Mouse (Mus musculus): ENCODE data around the gene Il27ra. TPM values are rescaled to one million over a fixed set of nuclear protein-coding genes. Genes with fewer than 3 reads are reported as not detected.
A peak's percentile ranks its signal among the peaks of the same experiment; 100 is the strongest.
"Not testable (repeated sequence)": the region's sequence is repeated elsewhere in the genome, so short reads cannot be mapped to it uniquely, and the experiment has no call there.

Il27ra gene
- polyA plus RNA-seq, 1 experiment from 2014 or later = 0.14 TPM

DNA sequence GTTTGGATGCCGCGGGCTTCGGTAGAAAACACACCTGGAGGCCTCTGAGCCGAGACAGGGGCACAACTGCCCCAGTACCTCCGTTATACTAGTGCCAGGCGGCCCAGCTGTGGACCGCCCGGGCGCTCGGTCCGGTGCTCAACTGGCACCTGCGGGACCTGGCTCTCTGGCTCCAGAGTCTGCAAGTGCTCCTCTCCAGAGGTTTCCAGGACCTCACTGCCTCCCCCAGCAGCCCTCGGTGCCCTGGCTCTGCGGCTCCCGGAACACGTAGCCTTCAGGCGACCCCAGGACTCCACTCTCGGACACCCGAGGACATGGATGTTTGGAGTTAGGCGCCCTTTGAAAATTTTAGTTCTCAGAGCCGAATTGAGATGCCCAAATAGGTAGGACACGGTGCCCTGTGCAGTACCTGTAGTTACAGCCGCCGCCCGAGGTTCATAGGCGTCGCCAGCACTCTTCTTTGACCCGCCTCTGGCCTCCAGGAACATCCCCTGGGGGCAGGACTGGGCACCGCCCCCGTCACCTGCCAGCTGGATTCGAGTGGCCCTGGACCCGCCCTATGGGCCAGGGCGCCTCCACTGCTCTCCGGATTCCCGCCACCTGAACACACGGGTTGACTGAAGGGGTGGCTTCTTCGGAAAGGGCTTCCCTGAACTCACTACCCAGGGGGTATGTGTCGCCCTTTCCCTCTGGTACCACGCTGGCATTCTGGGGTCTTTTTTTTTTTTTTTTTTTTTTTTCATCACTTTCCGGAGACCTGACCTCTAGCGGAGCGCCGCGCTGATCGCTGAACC lies 30.5 kb downstream of the Il27ra start, which contains the start of gene 2210011C24Rik:
Gene 2210011C24Rik (minus strand): TSS at position 467 of the 794 bp plus-strand sequence.
- under 1% methylated on average over 45 of the region's 45 CpGs for WGBS
- H3K27me3 ChIP-seq = peaks cover 50% of the 10 kb centered on the region
- no peaks in the 10 kb centered on the region for H3K36me3 ChIP-seq
- no peak within 1 kb of the TSS for H3K27ac ChIP-seq
- H3K9me3 ChIP-seq (replicated peaks) = no peaks in the 10 kb centered on the region
- H3K9ac ChIP-seq = peak within 1 kb of the TSS; percentile 60
- ATAC-seq (ENCODE audit: low FRiP score) = peak; percentile 38; the same call in 1 of the 2 replicates
- H3K4me2 ChIP-seq (replicated peaks) = peak within 1 kb of the TSS; percentile 95
- H3K4me1 ChIP-seq = peaks cover 23% of the 10 kb centered on the region
- peak within 1 kb of the TSS; percentile 48 for H3K4me3 ChIP-seq

DNA sequence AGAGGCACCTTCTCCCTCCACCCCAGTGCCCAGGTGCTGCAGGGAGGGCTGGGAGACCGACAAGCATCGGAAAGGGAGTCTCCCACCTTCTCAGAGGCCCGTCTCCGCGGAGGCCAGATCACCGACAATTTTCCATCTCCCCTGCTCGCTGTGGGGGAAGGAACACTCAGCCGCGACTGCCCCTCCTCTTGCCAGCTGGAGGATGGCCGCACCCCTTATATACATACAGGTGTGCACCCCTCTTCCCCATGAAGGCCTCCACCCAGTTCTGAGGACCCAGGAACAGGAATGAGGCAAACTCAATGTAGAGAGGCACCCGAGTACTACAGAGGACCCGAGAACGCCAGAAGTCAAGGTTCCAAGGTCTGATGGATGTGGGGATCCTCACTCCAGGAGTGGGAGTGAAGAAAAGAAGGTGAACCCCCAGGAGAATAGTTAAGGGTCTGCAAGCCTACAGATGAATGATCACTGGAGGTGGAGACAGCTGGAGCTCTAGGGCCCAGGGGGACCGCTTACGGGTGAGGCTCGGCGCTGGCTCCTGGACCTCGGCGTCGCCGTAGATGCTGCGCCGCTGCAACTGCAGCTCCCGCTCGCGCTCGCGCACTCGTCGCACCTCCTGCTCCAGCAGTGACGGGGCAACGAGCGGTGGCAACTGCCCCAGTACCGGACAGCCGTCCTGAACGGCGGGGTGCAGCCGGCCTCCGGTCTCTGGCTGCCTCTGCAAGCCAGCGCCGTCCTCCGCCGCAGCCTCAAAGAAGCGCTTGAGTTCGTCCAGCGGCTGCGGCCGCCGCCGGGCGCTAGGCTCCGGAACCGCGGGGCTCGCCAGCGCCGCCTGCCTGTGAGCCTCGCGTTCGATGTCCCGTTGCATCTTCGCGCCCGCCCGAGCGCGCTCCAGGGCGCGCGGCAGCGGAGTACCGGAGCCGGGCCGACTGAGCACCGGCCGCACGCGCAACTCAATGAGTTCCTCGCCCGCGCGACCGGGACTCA lies 31.5 kb downstream of the Il27ra start:
- H3K9me3 ChIP-seq (replicated peaks) = no peaks in the 10 kb centered on the region
- peak overlapping the region; percentile 60 for H3K9ac ChIP-seq
- H3K4me2 ChIP-seq (replicated peaks) = peak overlapping the region; percentile 95
- no peaks in the 10 kb centered on the region for H3K36me3 ChIP-seq
- H3K4me1 ChIP-seq = peaks cover 23% of the 10 kb centered on the region
- peak; percentile 56 for ATAC-seq (ENCODE audit: low FRiP score)
- H3K27me3 ChIP-seq = peaks cover 50% of the 10 kb centered on the region
- WGBS = 2% methylated on average over 66 of the region's 83 CpGs
- H3K4me3 ChIP-seq = peak overlapping the region; percentile 48
- no peak overlapping the region for H3K27ac ChIP-seq

DNA sequence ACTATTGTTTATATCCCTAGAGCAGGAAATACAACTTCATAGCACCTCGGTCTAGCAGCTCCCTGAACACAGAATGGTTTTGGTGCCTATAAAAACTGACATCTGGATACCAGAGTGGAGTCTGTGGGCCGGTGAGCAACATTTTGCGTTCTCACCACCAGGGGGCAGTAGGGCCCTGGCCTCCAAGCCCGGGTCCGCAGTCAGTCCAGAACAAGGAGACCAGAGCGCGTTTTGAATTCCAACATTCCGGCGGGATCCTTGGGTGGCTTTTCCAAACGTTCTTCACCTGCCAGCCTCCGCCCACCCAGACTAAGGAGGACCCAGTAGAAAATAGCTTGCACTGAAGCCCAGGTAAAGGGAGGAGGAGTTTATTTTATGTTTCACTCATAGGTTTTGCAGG lies 32.5 kb downstream of the Il27ra start:
- ATAC-seq (ENCODE audit: low FRiP score) = no peak
- peaks cover 49% of the 10 kb centered on the region for H3K27me3 ChIP-seq
- WGBS = 1% methylated on average over 11 of the region's 11 CpGs
- no peaks in the 10 kb centered on the region for H3K36me3 ChIP-seq
- peaks cover 27% of the 10 kb centered on the region for H3K4me1 ChIP-seq
- H3K9me3 ChIP-seq (replicated peaks) = no peaks in the 10 kb centered on the region
- no peak overlapping the region for H3K4me2 ChIP-seq (replicated peaks)
- no peak overlapping the region for H3K9ac ChIP-seq
- no peak overlapping the region for H3K4me3 ChIP-seq
- no peak overlapping the region for H3K27ac ChIP-seq

DNA sequence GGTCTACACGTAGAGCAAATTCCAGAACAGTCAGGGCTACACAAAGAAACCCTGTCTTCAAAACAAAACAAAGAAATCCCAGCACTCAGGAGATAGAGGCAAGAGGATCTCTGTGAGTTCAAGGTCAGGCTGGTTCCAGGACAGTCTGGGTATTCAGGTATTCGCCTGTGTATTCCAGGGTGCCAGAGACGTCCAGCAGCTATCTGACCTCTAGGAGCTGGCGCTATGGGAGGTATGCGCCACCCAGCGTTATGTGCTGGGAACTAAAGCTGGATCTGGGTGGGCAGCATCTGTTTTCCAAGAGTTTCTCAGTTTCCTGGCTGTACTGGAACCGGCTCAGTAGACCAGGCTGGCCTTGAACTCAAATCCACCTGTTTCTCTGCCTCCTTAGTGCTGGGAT lies 34.0 kb downstream of the Il27ra start:
- Histone ChIP-seq H3K27ac (no peak overlapping the region), H3K4me1 (peaks cover 33% of the 10 kb centered on the region), H3K4me3 (no peak overlapping the region), H3K4me2 (replicated peaks) (no peak overlapping the region), H3K36me3 (no peaks in the 10 kb centered on the region), H3K9me3 (replicated peaks) (no peaks in the 10 kb centered on the region), H3K27me3 (peaks cover 41% of the 10 kb centered on the region), H3K9ac (no peak overlapping the region)
- no peak for ATAC-seq (ENCODE audit: low FRiP score)
- 23% methylated on average over 7 of the region's 7 CpGs for WGBS

DNA sequence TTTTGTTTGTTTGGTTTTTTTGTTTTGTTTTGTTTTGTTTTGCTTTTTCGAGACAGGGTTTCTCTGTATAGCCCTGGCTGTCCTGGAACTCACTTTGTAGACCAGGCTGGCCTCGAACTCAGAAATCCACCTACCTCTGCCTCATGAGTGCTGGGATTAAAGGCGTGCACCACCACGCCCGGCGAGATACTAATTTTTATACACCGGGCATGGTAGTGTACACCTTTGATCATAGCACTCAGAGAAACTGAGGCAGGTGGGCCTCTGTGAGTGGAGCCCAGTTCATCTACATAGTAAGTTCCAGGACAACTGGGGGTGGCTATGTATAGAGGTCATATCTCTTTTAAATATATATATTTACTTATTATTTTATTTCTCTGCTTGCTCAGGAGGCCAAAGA lies 36.9 kb downstream of the Il27ra start:
- not testable (repeated sequence) for H3K9ac ChIP-seq; H3K4me3 ChIP-seq; H3K9me3 ChIP-seq (replicated peaks); H3K27ac ChIP-seq; ATAC-seq (ENCODE audit: low FRiP score); H3K4me2 ChIP-seq (replicated peaks)
- Histone ChIP-seq H3K4me1 (peaks cover 28% of the 10 kb centered on the region), H3K27me3 (peaks cover 33% of the 10 kb centered on the region), H3K36me3 (0 out of 2 replicates have a peak, but pooled peaks cover 11% of the 10 kb centered on the region)
- 91% methylated on average over 7 of the region's 7 CpGs for WGBS

DNA sequence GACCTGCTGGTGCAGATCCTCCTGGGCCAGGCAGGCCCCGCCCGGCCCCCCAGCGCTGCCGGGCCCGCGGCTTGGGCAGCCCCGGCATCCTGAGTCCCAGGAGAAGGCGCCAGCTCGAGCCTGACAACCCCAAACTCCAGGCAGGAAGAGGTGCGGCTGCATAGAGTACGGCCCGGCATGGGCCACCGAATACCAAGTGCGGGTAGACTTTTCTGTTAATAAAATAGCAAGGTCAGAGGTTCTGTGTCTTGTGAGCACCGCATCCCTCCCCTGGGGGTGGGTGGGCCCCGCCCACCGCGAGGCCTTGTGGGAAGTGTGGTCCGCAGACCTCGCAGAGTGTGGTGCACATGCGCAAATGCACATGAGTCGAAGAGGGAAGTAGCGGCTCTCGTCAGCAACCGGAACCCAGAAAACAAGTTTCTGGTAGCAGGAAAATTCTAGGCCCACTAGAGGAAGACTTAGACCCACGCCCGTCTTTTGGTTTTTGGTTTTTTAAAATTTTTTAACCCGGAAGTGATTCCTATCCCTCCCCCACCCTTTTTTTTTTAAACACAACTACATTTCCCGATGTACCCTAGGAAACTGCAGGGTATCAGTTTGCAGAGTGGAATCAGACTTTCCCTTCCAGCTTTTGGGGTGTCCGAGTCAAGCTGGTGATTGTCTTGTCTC lies 37.7 kb downstream of the Il27ra start:
- Histone ChIP-seq H3K27ac (peak overlapping the region; percentile 71), H3K4me3 (peak overlapping the region; percentile 53)

DNA sequence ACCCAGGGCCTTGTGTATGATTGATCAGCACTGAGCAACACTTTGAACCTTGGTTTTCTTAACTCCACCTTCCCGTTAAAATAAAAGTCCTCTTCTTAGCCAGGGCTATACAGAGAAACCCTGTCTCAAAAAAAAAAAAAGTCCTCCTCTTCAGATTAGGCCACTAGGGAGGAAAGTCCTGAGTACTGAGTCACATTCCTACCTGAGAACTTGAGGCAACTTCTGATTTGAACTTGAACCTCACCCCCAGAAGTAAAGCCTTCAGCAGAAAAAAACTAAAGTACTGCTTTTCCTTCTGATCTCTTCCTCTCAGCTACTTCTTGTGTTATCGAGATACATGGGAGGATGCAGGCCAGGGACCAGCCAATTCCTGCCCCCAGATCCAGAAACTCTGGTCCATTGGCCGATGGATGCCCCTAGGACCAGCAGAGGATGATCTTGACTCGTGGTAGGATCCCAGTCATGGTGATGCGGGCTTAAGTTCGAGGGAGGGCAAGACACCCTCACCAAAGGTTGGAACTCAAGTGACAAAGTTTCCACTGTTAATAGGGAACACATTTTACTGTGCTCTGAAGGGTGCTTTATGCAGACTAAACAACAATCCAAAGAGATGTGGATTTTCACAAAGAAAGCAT lies 38.7 kb downstream of the Il27ra start:
- Histone ChIP-seq H3K4me3 (peak overlapping the region; percentile 53; the same call in 1 of the 2 replicates), H3K36me3 (0 out of 2 replicates have a peak, but pooled peaks cover 24% of the 10 kb centered on the region), H3K4me1 (peaks cover 36% of the 10 kb centered on the region), H3K27ac (no peak overlapping the region), H3K4me2 (replicated peaks) (peak overlapping the region; percentile 79), H3K27me3 (peaks cover 35% of the 10 kb centered on the region), H3K9me3 (replicated peaks) (no peaks in the 10 kb centered on the region), H3K9ac (no peak overlapping the region)
- ATAC-seq (ENCODE audit: low FRiP score) = no peak
- 79% methylated on average over 6 of the region's 6 CpGs for WGBS

More for the DNA sequence above, 37.7 kb downstream of the Il27ra start:
- peaks cover 27% of the 10 kb centered on the region for H3K4me1 ChIP-seq
- peak overlapping the region; percentile 79 for H3K4me2 ChIP-seq (replicated peaks)
- 0 out of 2 replicates have a peak, but pooled peaks cover 20% of the 10 kb centered on the region for H3K36me3 ChIP-seq
- WGBS = 1% methylated on average over 30 of the region's 30 CpGs
- peak overlapping the region; percentile 72 for H3K9ac ChIP-seq
- peaks cover 34% of the 10 kb centered on the region for H3K27me3 ChIP-seq
- H3K9me3 ChIP-seq (replicated peaks) = no peaks in the 10 kb centered on the region
- peak; percentile 83 for ATAC-seq (ENCODE audit: low FRiP score)

DNA sequence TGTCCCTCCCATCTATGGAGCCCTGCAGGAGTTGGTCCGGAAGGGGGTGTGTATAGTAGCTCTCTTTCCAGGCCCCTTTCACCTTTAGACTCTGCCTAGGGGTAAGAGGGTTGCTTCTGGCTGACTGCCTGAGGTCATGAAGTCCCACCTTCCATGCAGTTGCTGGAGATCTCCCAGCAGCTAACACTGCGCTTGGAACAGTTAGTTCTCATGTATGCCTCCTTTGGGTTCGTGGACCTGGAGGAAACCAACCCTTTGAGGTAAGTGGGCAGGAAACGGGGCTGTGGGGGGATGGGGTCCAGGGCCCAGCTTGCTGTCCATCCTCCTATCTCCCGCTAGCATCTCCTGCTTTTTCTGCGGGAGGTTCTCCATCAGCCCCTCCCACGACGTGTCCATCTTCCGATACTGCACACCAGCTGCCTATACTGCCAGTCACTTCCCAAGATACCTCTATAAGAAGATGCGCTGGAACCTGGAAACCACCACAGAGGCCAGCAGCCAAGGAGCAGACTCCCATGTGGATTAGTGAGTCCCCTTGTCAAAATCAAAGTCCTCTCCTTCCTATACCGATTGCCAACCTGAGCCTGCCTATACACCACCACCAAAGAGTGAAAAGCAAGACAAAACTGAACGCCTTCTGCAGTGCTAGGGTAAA lies 39.3 kb downstream of the Il27ra start:
- WGBS = 54% methylated on average over 12 of the region's 12 CpGs
- Histone ChIP-seq H3K9me3 (replicated peaks) (no peaks in the 10 kb centered on the region), H3K4me2 (replicated peaks) (no peak overlapping the region), H3K27ac (no peak overlapping the region), H3K36me3 (0 out of 2 replicates have a peak, but pooled peaks cover 24% of the 10 kb centered on the region), H3K27me3 (peaks cover 33% of the 10 kb centered on the region), H3K4me3 (no peak overlapping the region), H3K4me1 (peaks cover 40% of the 10 kb centered on the region), H3K9ac (no peak overlapping the region)
- ATAC-seq (ENCODE audit: low FRiP score) = no peak

DNA sequence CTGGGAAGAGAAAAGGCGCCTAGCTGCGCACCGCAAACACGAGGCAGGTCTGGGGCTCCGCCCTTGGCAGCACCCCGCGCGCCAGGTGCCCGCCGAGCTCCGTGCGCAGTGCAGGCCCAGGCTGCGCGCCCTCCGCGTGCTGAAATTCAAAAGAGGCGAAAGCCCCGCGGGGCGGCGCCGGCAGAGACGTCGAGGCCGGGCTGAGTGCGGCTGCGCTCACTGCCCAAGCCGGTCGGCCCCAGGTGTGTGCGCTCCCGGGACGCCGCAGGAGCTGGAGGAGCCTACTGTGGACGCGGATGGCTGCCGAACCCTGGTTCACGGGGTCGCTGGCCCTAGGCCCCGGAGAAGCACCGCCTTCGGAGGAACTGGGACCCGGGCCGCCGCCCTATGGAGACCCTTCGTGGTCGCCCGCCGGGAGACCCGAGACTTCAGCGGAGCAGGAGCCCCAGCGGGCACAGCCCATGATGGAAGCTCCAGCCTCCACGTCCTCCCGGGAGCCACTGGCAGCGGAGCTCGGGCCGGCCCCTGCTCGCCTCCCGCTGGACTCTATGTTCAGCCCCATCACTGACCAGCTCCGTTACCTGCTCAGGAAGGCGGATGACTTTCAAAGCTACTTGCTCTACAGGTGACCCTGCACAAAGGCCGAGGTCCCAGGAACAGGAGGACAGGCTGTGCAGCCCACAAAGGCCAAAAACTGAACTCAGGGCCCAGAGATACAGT lies 40.9 kb downstream of the Il27ra start, which contains the start of gene 1700067K01Rik:
Gene 1700067K01Rik (plus strand): TSS at position 222 of the 720 bp plus-strand sequence.
- H3K9ac ChIP-seq = peak within 1 kb of the TSS; percentile 32; the same call in 1 of the 2 replicates

DNA sequence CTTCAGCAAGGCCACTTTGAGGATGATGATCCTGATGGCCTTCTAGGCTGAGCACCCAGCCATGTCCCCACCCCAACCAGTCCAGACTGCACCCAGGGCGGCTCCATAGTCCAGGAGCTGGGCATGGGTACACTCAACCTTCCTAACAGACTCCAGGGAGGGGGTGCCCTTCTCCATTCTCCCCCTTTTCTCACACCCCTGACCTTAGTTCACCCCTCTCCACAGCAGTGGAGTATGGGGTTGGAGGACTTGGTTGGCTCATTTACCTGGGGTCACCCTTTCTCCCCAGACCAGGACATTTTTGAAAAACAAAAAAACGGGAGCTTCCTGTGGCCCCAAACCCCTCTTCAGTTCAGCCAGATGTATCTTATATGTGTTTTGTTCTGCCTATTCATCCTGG lies 42.6 kb downstream of the Il27ra start:
- Histone ChIP-seq H3K4me3 (0 out of 2 replicates have a peak overlapping the region, but pooled peaks have one; percentile 86), H3K36me3 (peaks cover 27% of the 10 kb centered on the region; the same call in 1 of the 2 replicates), H3K4me1 (peaks cover 46% of the 10 kb centered on the region), H3K9me3 (replicated peaks) (no peaks in the 10 kb centered on the region), H3K27me3 (peaks cover 33% of the 10 kb centered on the region), H3K27ac (no peak overlapping the region), H3K4me2 (replicated peaks) (no peak overlapping the region), H3K9ac (no peak overlapping the region)
- WGBS = 92% methylated on average over 2 of the region's 2 CpGs
- no peak for ATAC-seq (ENCODE audit: low FRiP score)

More for the DNA sequence above, 40.9 kb downstream of the Il27ra start, which contains the start of gene 1700067K01Rik:
- Histone ChIP-seq H3K4me1 (peaks cover 43% of the 10 kb centered on the region), H3K4me3 (peak within 1 kb of the TSS; percentile 16; the same call in 1 of the 2 replicates), H3K27ac (no peak within 1 kb of the TSS), H3K36me3 (0 out of 2 replicates have a peak, but pooled peaks cover 24% of the 10 kb centered on the region), H3K9me3 (replicated peaks) (no peaks in the 10 kb centered on the region), H3K4me2 (replicated peaks) (peak within 1 kb of the TSS; percentile 44), H3K27me3 (peaks cover 33% of the 10 kb centered on the region)
- ATAC-seq (ENCODE audit: low FRiP score) = no peak
- WGBS = 21% methylated on average over 61 of the region's 61 CpGs

All from hindbrain, embryonic 12.5 days (tissue).